Mouse (Mus musculus) stomach, embryonic 16.5 days (tissue): ENCODE data around the gene Arpc1a. TPM values are rescaled to one million over a fixed set of nuclear protein-coding genes. Genes with fewer than 3 reads are reported as not detected.
A peak's percentile ranks its signal among the peaks of the same experiment; 100 is the strongest.
"Not testable (repeated sequence)": the region's sequence is repeated elsewhere in the genome, so short reads cannot be mapped to it uniquely, and the experiment has no call there.

Experiments
- ATAC-seq: fragments of 200-750 bp; cut with Nextera tagmentation; 2 replicates; pipeline ENCODE4 v1.8.0; 2017; ENCODE audit warnings: moderate number of reproducible peaks, moderate TSS enrichment; ENCODE audit not compliant: insufficient read depth, low FRiP score
- H3K27ac ChIP-seq: fragments of 300-500 bp; sonication (generic); 2 replicates; pipeline ENCODE4 v1.5.1; 2014; ENCODE audit warnings: low read length
- H3K27me3 ChIP-seq: fragments of 300-500 bp; sonication (generic); 2 replicates; pipeline ENCODE4 v1.6.1; 2014; ENCODE audit warnings: low read length, control low read depth, mixed read lengths; ENCODE audit not compliant: control insufficient read depth, insufficient read depth
- H3K36me3 ChIP-seq: fragments of 300-500 bp; sonication (generic); 2 replicates; pipeline ENCODE4 v1.6.1; 2014; ENCODE audit warnings: low read length; ENCODE audit not compliant: control insufficient read depth, insufficient read depth
- H3K4me1 ChIP-seq: fragments of 300-500 bp; sonication (generic); 2 replicates; pipeline ENCODE4 v1.6.1; 2014; ENCODE audit warnings: low read length, control low read depth, mixed read lengths; ENCODE audit not compliant: control insufficient read depth, insufficient read depth
- H3K4me2 ChIP-seq: fragments of 300-500 bp; sonication (generic); 2 replicates; pipeline ENCODE4 v1.6.1; 2014; ENCODE audit warnings: low read depth, low read length, mixed read lengths
- H3K4me3 ChIP-seq: fragments of 300-500 bp; sonication (generic); replicated peaks from 2 replicates; pipeline ENCODE4 v1.5.1; 2014; ENCODE audit warnings: mild to moderate bottlenecking, low read length
- H3K9ac ChIP-seq: fragments of 300-500 bp; sonication (generic); 2 replicates; pipeline ENCODE4 v1.6.1; 2014; ENCODE audit warnings: low read length
- H3K9me3 ChIP-seq: fragments of 300-500 bp; sonication (generic); replicated peaks from 2 replicates; pipeline ENCODE4 v1.6.1; 2016; ENCODE audit warnings: low read length, control low read depth; ENCODE audit not compliant: control insufficient read depth
- WGBS: fragments of 180-500 bp; shearing (Covaris S2); extraction: QIAGEN DNeasy Blood & Tissue Kit; methylation state at CpG from one replicate; pipeline ENCODE4 v1.1.7; 2014; 5-methylcytosine and 5-hydroxymethylcytosine counted together
- polyA plus RNA-seq: library from polyadenylated mRNA; unstranded; fragments of >200 nt; fragmentation: Nextera tagmentation; extraction: Ambion mirVana; gene quantifications from 2 replicates; pipeline ENCODE4 v1.2.1, GENCODE M21; 2015

The Arpc1a gene
- polyA plus RNA-seq, 1 experiment from 2014 or later = 155 TPM

GRCm38 (mm10) chr5:145098340-145098821 lies 14.8 kb downstream of the Arpc1a start:
- H3K9me3 ChIP-seq = no peaks in the 10 kb centered on the region
- H3K9ac ChIP-seq = no peak overlapping the region
- H3K4me1 ChIP-seq = no peaks in the 10 kb centered on the region
- 91% methylated on average over 10 of the region's 10 CpGs for WGBS
- no peak overlapping the region for H3K27ac ChIP-seq
- no peaks in the 10 kb centered on the region for H3K27me3 ChIP-seq
- no peak for ATAC-seq
- H3K4me2 ChIP-seq = no peak overlapping the region
- H3K4me3 ChIP-seq = no peak overlapping the region
- H3K36me3 ChIP-seq = peaks cover 39% of the 10 kb centered on the region

- H3K36me3 ChIP-seq = peaks cover 49% of the 10 kb centered on the region
- 92% methylated on average over 9 of the region's 9 CpGs for WGBS
- H3K9me3 ChIP-seq = no peaks in the 10 kb centered on the region
- H3K27ac ChIP-seq = no peak overlapping the region
- no peak overlapping the region for H3K4me2 ChIP-seq
- H3K4me3 ChIP-seq = no peak overlapping the region
- H3K9ac ChIP-seq = no peak overlapping the region
- no peaks in the 10 kb centered on the region for H3K27me3 ChIP-seq
- ATAC-seq = no peak
- H3K4me1 ChIP-seq = no peaks in the 10 kb centered on the region
These were observed 17.3 kb downstream of the Arpc1a start for GRCm38 (mm10) chr5:145100960-145101359.

DNA sequence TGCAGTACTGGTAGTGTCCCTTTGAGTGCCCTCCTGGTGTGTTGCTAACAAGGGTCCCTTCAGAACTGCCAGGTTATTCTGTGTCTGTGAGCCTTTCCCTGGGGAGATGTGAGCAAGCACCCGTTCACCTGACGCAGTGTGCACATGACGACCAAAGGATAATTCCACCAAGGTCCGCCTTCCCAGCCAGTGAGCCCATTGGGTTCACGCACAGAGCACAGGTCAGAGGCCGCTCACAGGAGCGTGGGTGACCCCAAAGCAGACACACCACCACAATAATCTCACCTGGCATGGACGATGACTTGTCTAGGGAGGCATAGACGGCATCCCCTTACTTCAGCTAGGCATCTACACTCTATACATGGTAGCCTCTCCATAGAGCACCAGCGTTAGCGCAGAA lies 17.8 kb downstream of the Arpc1a start:
- H3K4me3 ChIP-seq, H3K27ac ChIP-seq, H3K27me3 ChIP-seq, H3K4me1 ChIP-seq, ATAC-seq, H3K4me2 ChIP-seq, H3K9ac ChIP-seq, H3K9me3 ChIP-seq: not testable (repeated sequence)
- WGBS = 97% methylated on average over 11 of the region's 11 CpGs
- peaks cover 45% of the 10 kb centered on the region for H3K36me3 ChIP-seq

- H3K27ac ChIP-seq = no peak overlapping the region
- H3K4me3 ChIP-seq = no peak overlapping the region
- H3K9ac ChIP-seq = no peak overlapping the region
- H3K4me2 ChIP-seq = no peak overlapping the region
- H3K9me3 ChIP-seq = no peaks in the 10 kb centered on the region
- no peaks in the 10 kb centered on the region for H3K4me1 ChIP-seq
- peak; percentile 68; the same call in 1 of the 2 replicates for ATAC-seq
- H3K27me3 ChIP-seq = no peaks in the 10 kb centered on the region
- WGBS = 67% methylated on average over 4 of the region's 4 CpGs
- peaks cover 45% of the 10 kb centered on the region for H3K36me3 ChIP-seq
These were observed 19.1 kb downstream of the Arpc1a start for GRCm38 (mm10) chr5:145102706-145103105.

DNA sequence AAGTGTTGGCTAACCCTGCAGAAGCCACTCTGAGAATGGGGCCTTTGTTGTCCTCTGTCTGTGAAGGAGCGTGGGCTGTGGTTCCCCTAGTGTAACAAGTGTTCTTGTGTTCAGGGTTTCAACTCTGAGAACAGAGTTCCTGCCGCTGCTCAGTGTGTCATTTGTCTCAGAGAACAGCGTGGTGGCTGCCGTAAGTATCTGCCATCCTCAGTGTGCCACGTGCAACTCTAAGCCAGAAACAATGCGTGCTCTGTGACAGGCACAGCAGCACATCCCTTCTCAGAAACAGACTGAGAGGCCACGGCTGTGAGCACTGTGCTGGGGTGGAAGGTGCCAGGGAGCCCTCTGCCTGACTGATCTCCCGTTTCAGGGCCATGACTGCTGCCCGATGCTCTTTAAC lies 20.7 kb downstream of the Arpc1a start:
- Histone ChIP-seq H3K9ac (no peak overlapping the region), H3K27ac (no peak overlapping the region), H3K27me3 (no peaks in the 10 kb centered on the region), H3K4me1 (no peaks in the 10 kb centered on the region), H3K36me3 (peaks cover 45% of the 10 kb centered on the region), H3K9me3 (no peaks in the 10 kb centered on the region), H3K4me3 (no peak overlapping the region), H3K4me2 (no peak overlapping the region)
- peak; percentile 49; the same call in 1 of the 2 replicates for ATAC-seq
- 84% methylated on average over 9 of the region's 9 CpGs for WGBS

DNA sequence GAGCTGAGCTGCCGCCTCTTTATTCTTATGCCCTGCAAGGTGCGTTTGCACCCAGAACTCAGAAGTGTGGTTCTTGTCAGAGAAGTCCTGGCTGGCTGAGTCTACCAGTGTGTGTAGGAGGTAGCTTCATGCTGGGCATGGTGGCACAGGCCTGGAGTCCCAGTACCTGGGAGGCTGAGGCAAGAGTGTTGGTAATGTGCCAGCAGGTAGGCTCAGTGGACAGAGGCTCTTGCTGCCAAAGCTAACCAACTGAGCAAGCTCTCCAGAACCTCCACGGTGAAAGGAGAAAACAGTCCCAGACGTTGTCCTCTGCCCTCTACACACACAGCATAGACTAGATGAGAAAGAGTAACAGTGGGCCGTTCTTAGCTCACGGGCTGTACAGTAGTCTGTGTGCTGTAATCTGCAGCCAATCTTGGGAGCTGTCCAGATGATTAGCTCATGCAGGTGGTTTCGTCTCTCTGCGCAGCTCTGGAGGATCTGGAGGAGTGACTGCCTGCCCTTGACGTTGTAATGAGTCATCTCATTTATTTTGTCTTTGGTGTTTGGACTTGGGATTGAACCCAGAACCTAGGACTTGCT lies 22.2 kb downstream of the Arpc1a start:
- no peak overlapping the region for H3K4me3 ChIP-seq
- WGBS = 85% methylated on average over 9 of the region's 9 CpGs
- no peaks in the 10 kb centered on the region for H3K27me3 ChIP-seq
- H3K4me2 ChIP-seq = no peak overlapping the region
- no peak overlapping the region for H3K9ac ChIP-seq
- no peak overlapping the region for H3K27ac ChIP-seq
- no peaks in the 10 kb centered on the region for H3K4me1 ChIP-seq
- ATAC-seq = no peak
- peaks cover 35% of the 10 kb centered on the region for H3K36me3 ChIP-seq
- no peaks in the 10 kb centered on the region for H3K9me3 ChIP-seq

DNA sequence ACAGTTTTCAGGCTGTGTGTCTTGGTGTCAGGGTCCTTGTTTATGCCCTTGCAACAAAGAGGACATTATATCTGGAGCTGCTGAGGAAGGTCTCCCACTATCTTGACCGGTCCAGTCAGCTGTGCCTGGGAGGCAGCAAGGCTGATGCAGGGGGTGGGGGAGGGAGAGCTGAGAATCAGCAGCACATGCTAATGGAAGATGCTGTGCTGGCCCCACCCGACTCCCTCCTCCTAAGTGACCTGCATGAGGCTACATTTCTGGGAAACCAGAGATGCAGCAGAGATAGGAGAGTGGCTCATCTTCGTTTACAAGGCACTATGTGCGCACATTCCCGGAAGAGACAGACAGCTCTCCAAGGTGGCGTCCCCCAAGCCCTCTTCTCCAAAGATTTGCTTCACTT lies 26.8 kb downstream of the Arpc1a start:
- no peak overlapping the region for H3K4me2 ChIP-seq
- peaks cover 8% of the 10 kb centered on the region; the same call in 1 of the 2 replicates for H3K36me3 ChIP-seq
- H3K4me3 ChIP-seq = no peak overlapping the region
- no peaks in the 10 kb centered on the region for H3K9me3 ChIP-seq
- peaks cover 7% of the 10 kb centered on the region for H3K4me1 ChIP-seq
- no peaks in the 10 kb centered on the region for H3K27me3 ChIP-seq
- ATAC-seq = no peak
- no peak overlapping the region for H3K9ac ChIP-seq
- 82% methylated on average over 6 of the region's 6 CpGs for WGBS
- no peak overlapping the region for H3K27ac ChIP-seq

DNA sequence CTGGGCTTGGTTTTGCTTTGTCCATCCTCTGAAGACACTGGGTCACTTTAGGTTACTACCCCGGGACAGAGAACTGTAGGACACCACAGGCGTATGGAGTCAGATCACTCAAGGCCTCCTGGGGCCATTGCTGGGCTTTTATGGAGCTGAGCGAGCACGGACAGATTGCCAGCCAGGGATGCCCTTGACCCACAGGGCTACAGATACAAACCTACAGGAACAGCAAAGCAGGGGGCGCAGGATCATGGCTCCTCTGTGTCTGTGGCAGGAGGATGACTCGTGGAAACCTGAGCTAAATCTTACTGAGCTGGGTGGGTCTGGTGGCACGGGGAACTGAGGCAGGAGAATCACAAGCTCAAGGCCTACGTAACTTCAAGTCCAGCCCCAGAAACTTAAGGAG lies 28.9 kb downstream of the Arpc1a start:
- Histone ChIP-seq H3K27ac (no peak overlapping the region), H3K9me3 (no peaks in the 10 kb centered on the region), H3K27me3 (no peaks in the 10 kb centered on the region), H3K4me1 (peaks cover 25% of the 10 kb centered on the region), H3K9ac (no peak overlapping the region), H3K4me2 (no peak overlapping the region), H3K4me3 (no peak overlapping the region), H3K36me3 (peaks cover 6% of the 10 kb centered on the region; the same call in 1 of the 2 replicates)
- ATAC-seq = no peak
- WGBS = 79% methylated on average over 8 of the region's 8 CpGs

DNA sequence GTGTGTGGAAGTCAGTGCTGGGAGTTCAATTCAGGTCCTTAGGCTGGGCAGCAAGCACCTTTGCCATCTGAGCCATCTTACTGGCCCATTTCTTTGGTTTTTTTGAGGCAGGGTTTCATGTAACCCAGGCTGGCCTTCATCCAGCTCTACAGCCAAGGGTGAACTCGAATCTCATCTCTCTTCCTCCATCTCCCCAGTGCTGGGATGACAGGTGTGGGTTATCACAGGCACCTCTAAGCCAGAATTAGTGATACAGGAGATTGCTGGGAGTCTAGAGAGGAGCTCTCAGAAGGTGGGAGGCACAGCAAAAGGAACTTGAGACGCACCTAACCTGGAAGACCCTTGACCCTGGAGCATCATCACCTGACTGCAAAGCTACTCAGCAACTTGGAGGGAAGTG lies 29.8 kb downstream of the Arpc1a start:
- WGBS = 29% methylated on average over 2 of the region's 2 CpGs
- H3K9me3 ChIP-seq = no peaks in the 10 kb centered on the region
- H3K9ac ChIP-seq = peak overlapping the region; percentile 89
- H3K4me2 ChIP-seq = peak overlapping the region; percentile 85
- H3K27me3 ChIP-seq = no peaks in the 10 kb centered on the region
- no peak for ATAC-seq
- H3K27ac ChIP-seq = no peak overlapping the region
- H3K4me1 ChIP-seq = peaks cover 30% of the 10 kb centered on the region
- H3K4me3 ChIP-seq = peak overlapping the region; percentile 78
- H3K36me3 ChIP-seq = peaks cover 6% of the 10 kb centered on the region; the same call in 1 of the 2 replicates
